Mouse (Mus musculus): ENCODE results near the gene Bckdha. TPM values are rescaled to one million over a fixed set of nuclear protein-coding genes. Genes with fewer than 3 reads are reported as not detected.

Gene Bckdha
- total RNA-seq, 2 experiments from 2014 or later: 38.3 to 42.6 TPM

GRCm38 (mm10) chr7:25647574-25648123, 11.1 kb downstream of the Bckdha start:
- no peak for DNase-seq (ENCODE audit: low spot score in 2 of 2)

DNA sequence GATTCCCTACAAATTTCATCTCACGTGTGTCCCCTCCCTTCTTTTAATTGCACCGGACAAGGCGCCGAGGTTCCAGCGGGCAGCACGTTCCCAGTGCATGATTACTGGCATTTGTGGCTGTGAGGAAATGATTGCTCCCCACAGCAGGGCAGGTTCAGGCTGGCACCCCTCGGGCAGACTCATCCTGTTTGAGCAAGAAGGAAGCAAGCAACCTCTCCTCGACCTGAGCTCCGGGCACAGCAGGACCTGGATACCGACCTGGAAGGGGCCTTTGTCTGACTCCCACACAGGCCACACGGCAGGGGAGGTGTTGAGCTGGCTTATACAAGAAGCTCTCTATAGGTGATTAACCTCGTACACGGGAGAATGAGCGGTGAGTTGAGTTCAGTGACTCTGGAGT, 13.7 kb downstream of the Bckdha start:
- DNase-seq (ENCODE audit: low spot score in 2 of 2): no peak

DNA sequence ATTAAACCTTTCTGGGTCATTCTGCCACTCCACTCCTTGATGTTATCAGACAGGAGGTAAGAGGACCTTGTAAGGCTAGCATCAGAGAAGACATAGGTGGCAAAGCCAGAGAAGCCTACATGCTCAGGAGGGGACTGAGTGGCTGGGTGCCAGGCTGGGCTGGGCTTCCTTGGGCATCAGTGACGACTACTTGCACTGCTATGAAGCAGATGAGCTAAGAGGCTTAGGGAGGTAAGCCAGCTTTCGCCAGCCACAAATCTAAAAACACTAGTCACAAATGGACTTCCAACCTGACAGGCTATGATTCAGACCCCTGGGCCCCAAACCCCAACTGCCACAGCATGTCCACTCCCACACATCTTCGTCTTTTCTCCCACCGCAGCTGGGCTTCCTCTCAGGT, 14.2 kb downstream of the Bckdha start:
- DNase-seq (ENCODE audit: low spot score in 2 of 2): no peak

DNA sequence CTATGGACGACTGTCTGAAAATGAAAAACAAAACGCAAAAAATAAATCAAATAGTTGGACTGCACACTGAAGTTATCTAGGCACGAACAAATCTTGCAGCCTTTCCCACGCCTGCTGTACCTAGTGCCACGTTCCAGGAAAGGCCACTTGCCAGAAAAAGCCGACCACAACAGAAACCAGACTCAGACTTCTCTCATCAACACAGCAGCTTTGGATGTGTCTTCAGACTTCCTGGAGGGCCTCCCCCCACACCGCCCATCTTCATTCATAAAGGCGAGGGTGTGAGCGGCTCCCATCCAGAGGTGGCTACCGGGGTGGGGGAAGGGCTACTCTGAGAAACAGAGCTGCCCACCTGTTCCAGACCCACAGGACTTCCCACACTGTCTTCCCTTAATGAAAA, 14.6 kb downstream of the Bckdha start:
- no peak for DNase-seq (ENCODE audit: low spot score in 2 of 2)

DNA sequence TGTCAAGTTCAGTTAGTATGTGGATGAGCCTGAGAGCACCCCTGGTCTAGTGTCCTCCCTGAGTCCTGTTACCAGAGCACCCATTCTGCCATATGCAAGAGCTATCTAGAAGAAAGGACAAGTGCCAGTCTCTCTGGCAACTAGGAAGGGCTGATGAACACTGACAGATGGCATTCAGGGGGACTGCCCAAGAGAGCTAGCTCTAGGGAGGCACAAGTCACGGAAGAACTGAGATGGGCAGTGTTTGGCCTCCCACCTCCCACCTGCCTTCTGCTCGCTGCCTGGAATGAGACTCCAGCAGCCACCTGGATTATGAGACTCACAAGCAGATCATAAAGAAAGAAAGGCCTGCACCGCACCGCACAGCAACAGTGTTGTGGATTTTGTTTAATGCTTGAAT, 19.0 kb downstream of the Bckdha start:
- DNase-seq (ENCODE audit: low spot score in 2 of 2): no peak

GRCm38 (mm10) chr7:25637099-25637498, 21.7 kb downstream of the Bckdha start:
- DNase-seq (ENCODE audit: low spot score in 2 of 2): no peak

GRCm38 (mm10) chr7:25636373-25636772, 22.4 kb downstream of the Bckdha start:
- DNase-seq (ENCODE audit: low spot score in 2 of 2): no peak

DNA sequence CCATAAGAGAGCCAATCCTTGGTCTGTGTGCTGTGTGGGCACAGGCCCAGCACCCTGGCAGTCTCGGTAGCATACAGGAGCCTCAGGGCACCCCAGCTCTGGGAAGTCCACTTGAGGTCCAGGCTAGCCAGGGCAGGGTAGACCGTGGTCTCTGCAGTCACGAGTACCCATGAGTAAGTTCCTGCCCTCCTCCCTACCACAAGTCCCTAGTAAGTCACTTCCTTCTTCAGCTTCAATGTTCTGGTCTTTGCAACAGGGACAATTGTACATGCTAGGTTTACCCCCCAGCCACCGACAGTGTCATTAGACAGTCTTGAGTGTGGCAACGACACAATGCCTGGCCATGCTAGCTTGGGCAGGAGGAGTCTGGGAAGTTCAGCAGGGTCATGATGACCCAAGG, 26.1 kb downstream of the Bckdha start:
- no peak for DNase-seq (ENCODE audit: low spot score in 2 of 2)

- no peak for DNase-seq (ENCODE audit: low spot score in 2 of 2)
Measured at GRCm38 (mm10) chr7:25628323-25628620, 30.5 kb downstream of the Bckdha start.

GRCm38 (mm10) chr7:25627431-25628322, 31.1 kb downstream of the Bckdha start:
- no peak for DNase-seq (ENCODE audit: low spot score in 2 of 2)

DNA sequence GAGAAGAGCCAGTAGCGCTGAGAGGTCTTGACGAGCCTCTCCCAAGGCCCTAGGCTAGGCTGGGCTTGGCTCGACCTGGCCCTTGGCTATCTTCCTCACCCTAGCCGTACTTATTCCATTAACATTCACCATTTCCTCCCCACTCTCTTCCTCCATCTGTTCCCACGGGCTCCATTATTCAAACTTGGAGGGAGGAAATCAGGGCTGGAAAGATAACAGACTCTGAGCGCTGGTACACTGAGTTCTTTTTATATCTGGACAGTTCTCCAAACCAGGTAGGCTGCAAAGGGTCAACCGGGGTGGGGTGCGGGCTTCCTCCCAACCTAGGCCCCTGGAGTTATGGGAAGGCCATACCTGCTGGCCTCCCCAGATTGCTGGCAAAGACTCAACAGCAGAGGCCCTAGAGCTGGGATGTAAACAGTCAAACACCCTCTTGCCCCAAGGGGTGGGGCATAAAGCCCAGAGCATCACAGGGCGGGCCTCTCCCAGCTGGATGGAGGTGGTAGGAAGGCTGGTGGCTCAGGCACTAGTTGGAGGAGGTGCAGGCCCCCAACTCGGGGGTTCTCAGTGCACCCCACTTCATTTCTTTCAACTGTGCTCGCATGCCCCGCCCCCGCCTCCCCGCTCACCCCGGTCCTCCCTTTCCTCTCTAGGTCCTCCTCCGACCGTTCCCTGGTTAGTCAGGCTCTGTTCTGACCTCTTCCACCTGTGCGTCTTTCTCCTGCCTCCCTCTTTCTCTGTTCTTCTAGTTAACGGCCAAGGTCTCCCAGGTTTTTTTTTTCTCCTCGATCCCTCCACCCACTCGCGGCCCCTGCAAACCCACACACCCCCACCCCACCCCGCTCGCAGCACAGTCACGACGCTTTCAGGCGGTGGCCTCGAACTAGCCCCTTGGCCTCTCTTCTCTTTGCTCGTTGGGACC, 32.0 kb downstream of the Bckdha start, which contains the start of gene B3gnt8:
Gene B3gnt8 (plus strand): TSS at position 146 of the 922 bp plus-strand sequence.
- no peak for DNase-seq (ENCODE audit: low spot score in 2 of 2)

DNA sequence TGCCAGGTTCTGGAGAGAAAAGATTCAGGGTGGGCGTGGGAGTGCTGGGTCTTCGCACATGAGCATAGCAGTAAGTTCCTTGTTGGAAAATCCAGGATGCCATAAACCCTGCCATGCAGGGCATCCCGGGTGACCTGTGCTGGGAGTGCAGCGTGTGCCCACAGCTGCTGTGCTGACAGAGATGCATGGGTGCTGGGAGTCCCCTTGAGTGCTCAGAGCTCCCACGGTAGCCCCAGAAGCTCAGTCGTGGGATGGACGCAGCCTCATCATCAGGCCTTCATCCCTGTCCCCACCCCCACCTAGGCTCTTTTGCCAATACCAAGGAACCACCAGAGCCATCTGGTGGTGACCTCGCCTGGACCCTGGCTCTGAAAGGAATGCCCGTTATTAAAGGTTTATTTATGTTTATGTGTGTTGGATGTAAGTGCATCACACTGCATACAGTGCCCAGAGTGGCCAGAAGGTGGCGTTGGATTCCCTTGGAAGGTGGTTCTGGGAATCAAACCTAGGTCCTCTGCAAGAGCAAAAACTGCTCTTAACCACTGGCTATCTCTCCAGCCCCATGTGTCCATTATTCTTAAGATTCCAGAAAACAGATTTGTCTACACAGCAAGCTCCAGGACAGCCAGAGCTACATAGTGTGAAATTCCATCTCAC, 33.1 kb downstream of the Bckdha start:
- no peak for DNase-seq (ENCODE audit: low spot score in 2 of 2)

- no peak for DNase-seq (ENCODE audit: low spot score in 2 of 2)
Measured at GRCm38 (mm10) chr7:25624851-25625250, 33.9 kb downstream of the Bckdha start.

DNA sequence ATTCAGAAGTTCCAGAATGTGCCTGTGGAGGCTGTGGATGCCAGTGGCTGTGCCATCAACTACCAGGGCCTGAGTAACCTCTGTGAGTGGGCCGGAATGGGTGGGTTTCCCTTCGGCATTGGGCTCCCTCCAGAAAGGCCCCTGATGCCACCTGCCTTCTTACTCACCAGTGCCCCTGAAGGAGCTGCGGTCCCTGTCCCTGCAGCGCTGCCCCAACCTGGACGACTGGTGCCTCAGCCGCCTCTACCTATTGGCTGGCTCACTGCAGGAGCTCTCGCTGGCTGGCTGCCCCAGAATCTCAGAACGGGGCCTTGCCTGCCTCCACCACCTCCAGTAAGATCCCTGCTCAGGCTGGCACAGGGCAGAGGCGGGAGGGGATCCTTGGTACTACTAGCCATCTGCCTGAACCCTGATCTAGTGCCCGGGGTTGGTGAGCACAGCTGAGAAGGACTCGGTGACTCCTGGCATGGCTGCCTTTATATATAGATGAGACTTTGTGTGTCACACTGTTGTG, 34.9 kb downstream of the Bckdha start:
- DNase-seq (ENCODE audit: low spot score in 2 of 2): no peak

DNA sequence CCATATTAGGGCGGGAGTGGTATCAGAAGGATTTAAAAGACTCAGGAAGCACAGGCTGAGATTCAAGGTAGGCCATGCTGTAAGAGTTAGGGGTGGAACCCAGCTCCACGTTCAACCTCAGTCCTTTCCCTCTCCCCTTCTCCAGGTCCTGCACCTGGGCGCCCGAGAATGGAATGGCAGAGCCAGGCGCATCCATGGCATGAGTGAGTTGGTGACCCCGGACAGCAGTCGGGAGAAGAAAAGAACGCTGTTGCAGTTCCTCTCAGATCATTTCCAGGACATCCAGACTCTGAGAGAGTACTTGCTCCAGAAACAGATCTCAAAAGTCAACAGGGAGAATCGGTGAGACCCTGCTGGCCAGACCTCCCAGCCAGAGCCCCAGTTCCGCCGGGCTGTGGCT, 38.0 kb downstream of the Bckdha start:
- no peak for DNase-seq (ENCODE audit: low spot score in 2 of 2)

DNA sequence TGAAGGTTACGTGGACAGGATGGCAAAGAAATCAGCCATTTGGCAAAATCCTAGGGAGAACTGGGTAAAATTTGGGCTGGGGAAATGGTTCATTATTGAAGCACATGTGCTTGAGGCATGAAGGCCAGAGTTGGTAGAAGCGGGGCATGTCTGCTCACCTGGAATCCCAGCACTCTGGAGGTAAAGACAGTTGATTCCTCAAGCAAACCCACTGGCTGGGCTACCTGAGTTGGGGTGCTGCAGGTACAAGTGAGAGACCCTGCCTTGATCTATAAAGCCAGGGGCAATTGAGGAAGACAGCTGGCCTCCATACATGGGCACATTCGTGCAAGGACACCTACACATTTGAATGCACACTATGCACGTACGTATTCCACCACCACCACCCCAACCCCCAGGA, 38.7 kb downstream of the Bckdha start:
- DNase-seq (ENCODE audit: low spot score in 2 of 2): no peak

DNA sequence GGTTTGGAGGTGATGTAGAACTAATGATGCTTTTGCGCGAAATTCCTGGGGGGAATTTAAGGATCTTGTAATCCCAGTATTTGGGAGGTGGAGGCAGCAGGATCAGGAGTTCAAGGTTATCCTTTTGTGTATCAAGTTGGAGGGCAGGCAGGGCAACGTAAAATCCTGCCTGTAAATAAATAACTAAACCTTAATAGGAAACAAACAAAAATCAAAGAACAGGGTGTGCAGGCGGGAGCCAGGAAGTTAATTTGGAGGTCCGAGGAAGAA, 39.1 kb downstream of the Bckdha start:
- DNase-seq (ENCODE audit: low spot score in 2 of 2): no peak

DNA sequence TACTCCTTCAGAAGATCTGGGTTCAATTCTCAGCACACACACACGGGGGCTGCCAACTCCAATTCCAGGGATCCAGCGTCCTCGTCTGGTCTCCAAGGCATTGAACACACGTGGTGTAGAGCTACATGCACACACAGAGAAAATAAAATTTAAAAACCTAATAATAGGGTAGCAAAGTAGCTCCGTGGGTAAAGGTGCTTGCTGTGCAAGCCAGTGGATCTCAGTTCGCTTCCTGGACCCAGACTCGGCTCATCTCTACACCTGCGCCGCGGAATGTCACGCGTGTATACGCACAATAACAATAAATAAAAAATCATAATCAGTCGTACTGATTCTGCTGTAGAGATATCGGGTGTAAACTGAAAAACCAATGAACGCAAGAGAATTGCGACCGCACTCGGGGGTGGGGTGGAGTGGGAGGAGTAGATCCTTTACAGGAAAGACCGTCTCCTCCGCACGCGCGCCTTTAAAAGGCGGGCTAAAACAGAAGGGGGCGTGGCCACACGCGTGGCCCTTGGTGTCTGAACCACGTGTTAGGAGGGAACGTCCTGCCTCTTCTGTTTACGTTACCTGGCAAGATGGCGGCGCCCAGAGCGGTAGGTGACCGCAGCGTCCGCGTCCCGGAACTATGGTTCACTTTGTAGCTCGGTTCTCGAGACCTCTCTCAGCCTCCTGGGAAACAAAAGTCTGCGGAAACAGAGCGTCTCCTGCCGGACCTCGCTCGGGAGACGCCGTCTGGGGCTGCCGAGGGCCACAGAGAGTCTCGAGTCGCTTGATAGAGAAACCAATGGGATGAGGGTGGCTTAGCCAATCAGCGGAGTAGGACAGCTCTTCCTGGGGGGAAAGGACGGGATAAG, 39.7 kb downstream of the Bckdha start, which contains the start of gene Dmac2:
Gene Dmac2 (plus strand): TSS at position 550 of the 857 bp plus-strand sequence.
- DNase-seq (ENCODE audit: low spot score in 2 of 2): peak; percentile 91 to 94

- no peak for DNase-seq (ENCODE audit: low spot score in 2 of 2)
Measured at GRCm38 (mm10) chr7:25617376-25618160, 41.2 kb downstream of the Bckdha start.

DNA sequence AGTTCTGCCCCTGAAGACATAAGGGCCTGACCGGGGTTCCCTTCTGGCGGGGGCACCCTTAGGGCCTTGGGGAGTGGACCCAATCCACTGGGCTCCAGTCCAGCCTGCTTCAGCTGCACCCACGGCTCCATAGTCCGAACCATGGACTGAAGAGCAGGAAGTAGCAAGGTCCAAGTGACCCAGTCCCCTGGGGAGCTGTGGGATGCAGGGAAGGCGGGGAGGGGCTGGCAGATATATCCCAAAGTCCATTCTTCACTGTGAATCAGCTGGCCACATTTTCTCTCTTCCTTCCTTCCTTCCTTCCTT, 43.1 kb downstream of the Bckdha start, which contains the start of gene Erich4:
Gene Erich4 (minus strand): TSS at position 187 of the 306 bp plus-strand sequence.
- no peak for DNase-seq (ENCODE audit: low spot score in 2 of 2)
